Mouse (Mus musculus) midbrain, embryonic 14.5 days (tissue): ENCODE data around the gene Fam19a5. TPM values are rescaled to one million over a fixed set of nuclear protein-coding genes. Genes with fewer than 3 reads are reported as not detected.

Experiments used
- ATAC-seq: fragments of 200-750 bp; cut with Nextera tagmentation; 2 replicates; pipeline ENCODE4 v1.8.0; 2017; ENCODE audit warnings: moderate number of reproducible peaks, moderate library complexity; ENCODE audit not compliant: low FRiP score, low TSS enrichment
- DNase-seq: peaks from one replicate; pipeline ENCODE4 v3.0.0-alpha.2; 2015
- H3K27ac ChIP-seq: fragments of 300-500 bp; sonication (generic); replicated peaks from 2 replicates; pipeline ENCODE4 v1.5.1; 2014; ENCODE audit warnings: mild to moderate bottlenecking, low read depth, low read length, moderate library complexity
- H3K27me3 ChIP-seq: fragments of 300-500 bp; sonication (generic); 2 replicates; pipeline ENCODE4 v1.6.1; 2014; ENCODE audit warnings: low read length, control low read depth, mixed read lengths; ENCODE audit not compliant: control insufficient read depth, insufficient read depth
- H3K36me3 ChIP-seq: fragments of 300-500 bp; sonication (generic); 2 replicates; pipeline ENCODE4 v1.6.1; 2014; ENCODE audit warnings: low read length, control low read depth; ENCODE audit not compliant: control insufficient read depth, insufficient read depth
- H3K4me1 ChIP-seq: fragments of 300-500 bp; sonication (generic); 2 replicates; pipeline ENCODE4 v1.6.1; 2014; ENCODE audit warnings: mild to moderate bottlenecking, antibody characterized with exemption, low read length, control low read depth; ENCODE audit not compliant: control insufficient read depth, insufficient read depth
- H3K4me2 ChIP-seq: fragments of 300-500 bp; sonication (generic); 2 replicates; pipeline ENCODE4 v1.6.1; 2014; ENCODE audit warnings: mild to moderate bottlenecking, low read length, moderate library complexity
- H3K4me3 ChIP-seq: fragments of 300-500 bp; sonication (generic); replicated peaks from 2 replicates; pipeline ENCODE4 v1.5.1; 2014; ENCODE audit warnings: low read depth, low read length
- H3K9ac ChIP-seq: fragments of 300-500 bp; sonication (generic); replicated peaks from 2 replicates; pipeline ENCODE4 v1.6.1; 2014; ENCODE audit warnings: mild to moderate bottlenecking, low read length, moderate library complexity
- H3K9me3 ChIP-seq: fragments of 300-500 bp; sonication (generic); 2 replicates; pipeline ENCODE4 v1.6.1; 2016; ENCODE audit warnings: low read length, control low read depth, mixed read lengths; ENCODE audit not compliant: control insufficient read depth
- WGBS: fragments of 180-500 bp; shearing (Covaris S2); extraction: QIAGEN DNeasy Blood & Tissue Kit; methylation state at CpG from one replicate; pipeline ENCODE4 v1.1.7; 2014; 5-methylcytosine and 5-hydroxymethylcytosine counted together
- polyA plus RNA-seq: library from polyadenylated mRNA; unstranded; fragments of >200 nt; fragmentation: Nextera tagmentation; extraction: Ambion mirVana; gene quantifications from 2 replicates; pipeline ENCODE4 v1.2.1, GENCODE M21; 2014

The Fam19a5 gene
- polyA plus RNA-seq, 1 experiment from 2014 or later: 24.4 TPM

DNA sequence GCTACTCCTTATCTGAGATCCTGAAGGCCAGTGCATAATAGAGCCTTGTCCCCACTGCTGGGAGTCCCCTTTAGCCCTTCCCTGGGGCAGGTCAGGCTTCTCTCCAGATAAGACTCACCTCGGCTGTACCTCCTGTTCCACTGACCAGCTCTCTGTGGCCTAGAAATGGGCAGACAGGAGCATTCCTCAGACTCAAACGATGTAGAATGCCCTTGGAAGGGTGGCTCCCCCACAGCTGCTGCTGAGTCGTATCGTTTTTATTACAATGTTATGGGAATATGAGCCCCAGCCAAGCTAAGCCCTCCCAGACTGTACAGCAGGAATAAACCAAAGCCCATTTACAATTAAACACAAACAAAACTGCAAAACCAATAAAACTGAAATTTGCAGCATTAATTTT, 167.7 kb downstream of the Fam19a5 start:
- Histone ChIP-seq H3K4me2 (no peak overlapping the region), H3K27me3 (no peaks in the 10 kb centered on the region), H3K4me1 (peaks cover 10% of the 10 kb centered on the region; the same call in 1 of the 2 replicates), H3K9ac (no peak overlapping the region), H3K27ac (peak overlapping the region; percentile 33), H3K9me3 (no peaks in the 10 kb centered on the region), H3K36me3 (no peaks in the 10 kb centered on the region), H3K4me3 (no peak overlapping the region)
- 81% methylated on average over 4 of the region's 4 CpGs for WGBS
- DNase-seq (no peak), ATAC-seq (no peak)

GRCm38 (mm10) chr15:87712221-87712620, 168.1 kb downstream of the Fam19a5 start:
- H3K27ac ChIP-seq: peak overlapping the region; percentile 33
- H3K4me3 ChIP-seq: no peak overlapping the region
- peaks cover 10% of the 10 kb centered on the region; the same call in 1 of the 2 replicates for H3K4me1 ChIP-seq
- no peaks in the 10 kb centered on the region for H3K9me3 ChIP-seq
- H3K4me2 ChIP-seq: no peak overlapping the region
- 56% methylated on average over 8 of the region's 8 CpGs for WGBS
- no peaks in the 10 kb centered on the region for H3K36me3 ChIP-seq
- no peak overlapping the region for H3K9ac ChIP-seq
- no peaks in the 10 kb centered on the region for H3K27me3 ChIP-seq
- ATAC-seq (no peak), DNase-seq (peak; percentile 33)

GRCm38 (mm10) chr15:87715037-87715676, 171.1 kb downstream of the Fam19a5 start:
- no peaks in the 10 kb centered on the region for H3K36me3 ChIP-seq
- DNase-seq (peak; percentile 16), ATAC-seq (peak; percentile 27; the same call in 1 of the 2 replicates)
- no peak overlapping the region for H3K4me2 ChIP-seq
- no peak overlapping the region for H3K9ac ChIP-seq
- H3K4me3 ChIP-seq: no peak overlapping the region
- WGBS: 52% methylated on average over 9 of the region's 9 CpGs
- H3K27me3 ChIP-seq: no peaks in the 10 kb centered on the region
- no peaks in the 10 kb centered on the region for H3K9me3 ChIP-seq
- peaks cover 10% of the 10 kb centered on the region; the same call in 1 of the 2 replicates for H3K4me1 ChIP-seq
- no peak overlapping the region for H3K27ac ChIP-seq

DNA sequence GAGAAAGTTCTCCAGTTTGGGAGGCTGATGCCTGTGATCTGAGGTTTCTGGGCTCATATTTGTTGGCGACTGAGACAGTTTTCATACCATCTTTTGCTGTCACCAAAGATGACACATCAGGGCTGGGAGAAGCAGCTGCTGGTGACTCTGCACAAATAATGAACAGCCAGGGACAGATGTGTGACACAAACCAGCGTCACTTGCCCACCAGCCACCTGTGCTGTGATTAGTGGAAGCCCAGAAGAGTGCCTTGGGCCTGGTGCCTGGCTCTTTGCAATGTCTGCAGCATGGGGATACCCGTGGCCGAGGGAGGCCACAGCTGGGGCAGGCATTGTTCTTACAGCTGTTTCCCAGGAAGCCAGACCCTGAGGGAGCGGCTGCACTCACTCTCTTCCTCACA, 173.0 kb downstream of the Fam19a5 start:
- Histone ChIP-seq H3K4me3 (no peak overlapping the region), H3K9ac (no peak overlapping the region), H3K36me3 (peaks cover 2% of the 10 kb centered on the region; the same call in 1 of the 2 replicates), H3K4me2 (no peak overlapping the region), H3K27me3 (no peaks in the 10 kb centered on the region), H3K9me3 (no peaks in the 10 kb centered on the region), H3K4me1 (peaks cover 4% of the 10 kb centered on the region; the same call in 1 of the 2 replicates), H3K27ac (no peak overlapping the region)
- DNase-seq (no peak), ATAC-seq (no peak)
- WGBS: 63% methylated on average over 5 of the region's 5 CpGs

DNA sequence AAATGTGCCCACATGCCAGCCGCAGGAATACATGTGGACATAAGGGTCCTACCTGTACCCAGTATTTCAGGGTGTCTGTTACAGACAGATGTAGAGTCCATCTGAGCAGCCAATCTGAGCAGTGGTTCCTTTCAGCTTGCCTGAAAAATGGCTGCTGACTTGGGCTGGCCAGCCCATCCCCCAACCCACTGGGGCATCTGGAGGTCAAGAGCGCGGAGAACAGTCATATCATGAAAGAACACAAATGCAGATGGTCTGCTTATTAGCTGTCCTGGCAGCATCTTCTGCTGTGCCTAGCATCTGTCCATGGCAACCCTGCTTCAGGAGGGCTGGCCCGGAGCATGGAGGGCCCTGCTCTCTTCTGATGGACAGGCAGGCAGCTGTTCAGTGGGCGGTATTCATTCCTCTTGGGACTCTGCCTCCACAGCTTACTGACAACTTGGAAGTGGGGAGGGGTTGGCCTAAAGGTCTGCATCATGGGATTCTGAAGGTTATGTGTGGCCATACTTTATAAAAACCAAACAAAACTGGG, 179.4 kb downstream of the Fam19a5 start:
- Histone ChIP-seq H3K27me3 (no peaks in the 10 kb centered on the region), H3K9ac (no peak overlapping the region), H3K36me3 (peaks cover 4% of the 10 kb centered on the region; the same call in 1 of the 2 replicates), H3K27ac (no peak overlapping the region), H3K4me3 (no peak overlapping the region), H3K4me2 (no peak overlapping the region), H3K4me1 (no peaks in the 10 kb centered on the region), H3K9me3 (no peaks in the 10 kb centered on the region)
- ATAC-seq: no peak
- DNase-seq: no peak
- 75% methylated on average over 5 of the region's 5 CpGs for WGBS

DNA sequence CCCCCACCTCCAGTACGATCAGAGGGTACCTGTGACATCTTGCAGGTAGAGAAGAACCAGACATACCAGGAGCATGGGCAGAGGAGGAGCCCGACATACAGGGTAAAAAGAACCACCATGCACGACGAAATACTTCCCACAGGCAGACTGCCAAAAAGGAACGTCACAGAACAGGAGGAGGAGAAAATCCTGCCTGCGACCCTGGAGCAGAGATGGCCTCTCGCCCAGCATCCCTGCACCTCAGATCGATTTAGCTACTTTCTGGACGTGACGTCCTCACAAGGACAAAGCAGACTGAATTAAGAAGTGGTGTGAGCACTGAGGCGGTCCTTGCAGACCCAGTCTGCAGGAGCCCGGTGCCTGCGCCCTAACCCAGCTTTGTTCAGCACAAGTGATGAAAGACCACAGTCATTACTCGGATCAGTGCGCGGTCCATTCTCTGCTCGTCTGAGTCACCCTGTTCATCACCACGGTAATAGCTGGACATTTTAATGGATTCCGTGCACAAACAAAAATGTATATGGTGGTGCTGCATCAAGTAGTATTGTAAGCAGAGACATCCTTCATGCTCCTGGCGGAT, 182.6 kb downstream of the Fam19a5 start:
- H3K36me3 ChIP-seq: peaks cover 3% of the 10 kb centered on the region; the same call in 1 of the 2 replicates
- ATAC-seq (no peak), DNase-seq (peak; percentile 63)
- H3K4me1 ChIP-seq: no peaks in the 10 kb centered on the region
- H3K27me3 ChIP-seq: no peaks in the 10 kb centered on the region
- H3K9ac ChIP-seq: no peak overlapping the region
- no peak overlapping the region for H3K4me2 ChIP-seq
- no peaks in the 10 kb centered on the region for H3K9me3 ChIP-seq
- 65% methylated on average over 20 of the region's 20 CpGs for WGBS
- no peak overlapping the region for H3K27ac ChIP-seq
- no peak overlapping the region for H3K4me3 ChIP-seq

DNA sequence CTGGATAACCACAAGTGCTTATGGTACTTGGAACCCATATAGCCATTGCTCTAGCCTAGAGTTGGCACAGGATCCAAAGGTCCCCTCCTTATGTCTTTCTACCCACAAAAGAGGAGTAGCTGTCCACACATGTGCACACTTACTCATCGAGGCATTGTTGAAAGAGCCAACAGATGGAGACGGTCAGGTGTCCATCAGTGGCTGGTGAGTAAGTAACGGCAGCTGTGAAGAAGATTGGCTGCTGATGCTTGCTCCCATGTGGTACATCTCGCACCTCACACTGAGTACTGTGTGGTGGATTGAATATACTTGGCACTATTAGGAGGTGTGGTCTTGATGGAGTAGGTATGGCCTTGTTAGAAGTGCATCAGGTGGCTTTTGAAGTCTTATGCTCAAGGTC, 192.2 kb downstream of the Fam19a5 start:
- H3K9ac ChIP-seq: no peak overlapping the region
- no peaks in the 10 kb centered on the region for H3K27me3 ChIP-seq
- no peak for DNase-seq
- H3K36me3 ChIP-seq: no peaks in the 10 kb centered on the region
- H3K4me3 ChIP-seq: no peak overlapping the region
- 95% methylated on average over 4 of the region's 4 CpGs for WGBS
- H3K4me2 ChIP-seq: no peak overlapping the region
- no peak for ATAC-seq
- H3K9me3 ChIP-seq: no peaks in the 10 kb centered on the region
- no peak overlapping the region for H3K27ac ChIP-seq
- H3K4me1 ChIP-seq: no peaks in the 10 kb centered on the region

DNA sequence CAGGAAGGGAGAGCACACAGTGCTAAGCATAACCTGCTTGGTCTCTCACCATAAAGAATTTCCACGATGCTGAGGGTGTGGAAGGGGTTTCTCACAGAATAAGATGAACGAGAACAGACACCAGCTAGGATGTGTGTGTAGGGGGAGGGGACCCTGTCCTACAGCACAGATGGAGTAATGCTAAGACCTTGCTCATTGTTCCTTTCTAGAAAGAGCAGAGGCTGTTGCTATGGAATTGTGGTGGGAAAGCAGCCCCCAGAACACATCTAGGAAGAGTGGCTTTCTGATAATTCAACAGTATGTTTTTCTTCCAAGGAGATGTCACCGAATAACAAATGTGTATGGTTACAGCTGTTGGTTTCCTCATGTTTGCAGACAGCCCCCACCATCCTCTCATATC, 211.4 kb downstream of the Fam19a5 start:
- Histone ChIP-seq H3K36me3 (peaks cover 6% of the 10 kb centered on the region; the same call in 1 of the 2 replicates), H3K9ac (no peak overlapping the region), H3K27ac (no peak overlapping the region), H3K27me3 (no peaks in the 10 kb centered on the region), H3K4me3 (no peak overlapping the region), H3K9me3 (no peaks in the 10 kb centered on the region), H3K4me2 (no peak overlapping the region), H3K4me1 (no peaks in the 10 kb centered on the region)
- ATAC-seq: no peak
- WGBS: 90% methylated on average over 3 of the region's 3 CpGs
- DNase-seq: no peak

DNA sequence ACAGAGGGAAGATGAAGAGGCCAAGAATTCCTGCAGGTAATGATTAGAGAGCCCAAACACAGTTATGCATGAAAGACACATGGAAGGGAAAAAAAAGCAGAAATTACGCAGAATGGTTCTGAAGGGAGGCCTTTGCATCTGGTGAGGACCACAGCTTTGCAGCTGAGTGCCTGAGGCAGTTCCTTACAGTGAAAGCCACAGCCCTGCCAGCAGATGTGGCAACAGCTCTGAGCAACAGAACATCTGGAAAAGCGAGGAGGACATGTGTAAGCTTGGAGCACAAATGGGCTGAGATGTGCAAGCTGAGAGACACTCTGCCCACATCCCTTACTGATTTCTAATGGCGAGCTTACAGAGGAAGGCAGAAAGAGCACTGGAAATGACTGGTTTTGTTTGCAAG, 221.8 kb downstream of the Fam19a5 start:
- ATAC-seq (no peak), DNase-seq (no peak)
- Histone ChIP-seq H3K4me3 (no peak overlapping the region), H3K27ac (no peak overlapping the region), H3K4me1 (no peaks in the 10 kb centered on the region), H3K4me2 (no peak overlapping the region), H3K27me3 (no peaks in the 10 kb centered on the region), H3K9me3 (no peaks in the 10 kb centered on the region), H3K36me3 (no peaks in the 10 kb centered on the region), H3K9ac (no peak overlapping the region)
- 94% methylated on average over 3 of the region's 3 CpGs for WGBS
